Mouse (Mus musculus) embryonic facial prominence, embryonic 11.5 days (tissue): ENCODE measurements around the gene Sipa1l2. TPM values are rescaled to one million over a fixed set of nuclear protein-coding genes. Genes with fewer than 3 reads are reported as not detected.

Source experiments
- ATAC-seq: fragments of 200-750 bp; cut with Nextera tagmentation; replicated peaks from 2 replicates; pipeline ENCODE4 v1.8.0; 2017; ENCODE audit warnings: low read depth; ENCODE audit not compliant: insufficient number of reproducible peaks, low FRiP score, low TSS enrichment
- DNase-seq: peaks from one replicate; pipeline ENCODE4 v3.0.0-alpha.2; 2015; ENCODE audit warnings: low spot score
- H3K27ac ChIP-seq: fragments of 300-500 bp; sonication (generic); replicated peaks from 2 replicates; pipeline ENCODE4 v1.5.1; 2014; ENCODE audit warnings: mild to moderate bottlenecking, low read depth, low read length, control low read depth
- H3K27me3 ChIP-seq: fragments of 300-500 bp; sonication (generic); 2 replicates; pipeline ENCODE4 v1.6.1; 2014; ENCODE audit warnings: mild to moderate bottlenecking, low read length, moderate library complexity, mixed read lengths; ENCODE audit not compliant: control insufficient read depth, insufficient read depth
- H3K36me3 ChIP-seq: fragments of 300-500 bp; sonication (generic); replicated peaks from 2 replicates; pipeline ENCODE4 v1.6.1; 2014; ENCODE audit warnings: low read depth, mild to moderate bottlenecking, low read length, moderate library complexity, mixed read lengths; ENCODE audit not compliant: control insufficient read depth, insufficient read depth
- H3K4me1 ChIP-seq: fragments of 300-500 bp; sonication (generic); 2 replicates; pipeline ENCODE4 v1.6.1; 2014; ENCODE audit warnings: low read length, mixed read lengths; ENCODE audit not compliant: control insufficient read depth, insufficient read depth
- H3K4me2 ChIP-seq: fragments of 300-500 bp; sonication (generic); 2 replicates; pipeline ENCODE4 v1.6.1; 2014; ENCODE audit warnings: low read depth, mild to moderate bottlenecking, control low read depth, low read length, moderate library complexity
- H3K4me3 ChIP-seq: fragments of 300-500 bp; sonication (generic); 2 replicates; pipeline ENCODE4 v1.5.1; 2014; ENCODE audit warnings: low read depth, low read length, control low read depth
- H3K9ac ChIP-seq: fragments of 300-500 bp; sonication (generic); replicated peaks from 2 replicates; pipeline ENCODE4 v1.6.1; 2014; ENCODE audit warnings: mild to moderate bottlenecking, control low read depth, low read length
- H3K9me3 ChIP-seq: fragments of 300-500 bp; sonication (generic); replicated peaks from 2 replicates; pipeline ENCODE4 v1.6.1; 2016; ENCODE audit warnings: mild to moderate bottlenecking, low read length, inconsistent platforms, mixed read lengths; ENCODE audit not compliant: control insufficient read depth
- WGBS: fragments of 180-500 bp; shearing (Covaris S2); extraction: QIAGEN DNeasy Blood & Tissue Kit; methylation state at CpG from one replicate; pipeline ENCODE4 v1.1.7; 2014; 5-methylcytosine and 5-hydroxymethylcytosine counted together
- polyA plus RNA-seq: library from polyadenylated mRNA; unstranded; fragments of >200 nt; fragmentation: Nextera tagmentation; extraction: Ambion mirVana; gene quantifications from 2 replicates; pipeline ENCODE4 v1.2.1, GENCODE M21; 2014

Sipa1l2 gene
- polyA plus RNA-seq, 1 experiment from 2014 or later, result 9.4 TPM

GRCm38 (mm10) chr8:125559066-125559653, 10.4 kb downstream of the Sipa1l2 start:
- Histone ChIP-seq H3K4me2 (no peak overlapping the region), H3K4me1 (no peaks in the 10 kb centered on the region; the same call in 1 of the 2 replicates), H3K36me3 (no peaks in the 10 kb centered on the region), H3K4me3 (no peak overlapping the region), H3K27me3 (no peaks in the 10 kb centered on the region), H3K9me3 (no peaks in the 10 kb centered on the region), H3K9ac (no peak overlapping the region), H3K27ac (no peak overlapping the region; the same call in 1 of the 2 replicates)
- WGBS, result 59% methylated on average over 5 of the region's 5 CpGs
- ATAC-seq (no peak; the same call in 1 of the 2 replicates), DNase-seq (no peak)

DNA sequence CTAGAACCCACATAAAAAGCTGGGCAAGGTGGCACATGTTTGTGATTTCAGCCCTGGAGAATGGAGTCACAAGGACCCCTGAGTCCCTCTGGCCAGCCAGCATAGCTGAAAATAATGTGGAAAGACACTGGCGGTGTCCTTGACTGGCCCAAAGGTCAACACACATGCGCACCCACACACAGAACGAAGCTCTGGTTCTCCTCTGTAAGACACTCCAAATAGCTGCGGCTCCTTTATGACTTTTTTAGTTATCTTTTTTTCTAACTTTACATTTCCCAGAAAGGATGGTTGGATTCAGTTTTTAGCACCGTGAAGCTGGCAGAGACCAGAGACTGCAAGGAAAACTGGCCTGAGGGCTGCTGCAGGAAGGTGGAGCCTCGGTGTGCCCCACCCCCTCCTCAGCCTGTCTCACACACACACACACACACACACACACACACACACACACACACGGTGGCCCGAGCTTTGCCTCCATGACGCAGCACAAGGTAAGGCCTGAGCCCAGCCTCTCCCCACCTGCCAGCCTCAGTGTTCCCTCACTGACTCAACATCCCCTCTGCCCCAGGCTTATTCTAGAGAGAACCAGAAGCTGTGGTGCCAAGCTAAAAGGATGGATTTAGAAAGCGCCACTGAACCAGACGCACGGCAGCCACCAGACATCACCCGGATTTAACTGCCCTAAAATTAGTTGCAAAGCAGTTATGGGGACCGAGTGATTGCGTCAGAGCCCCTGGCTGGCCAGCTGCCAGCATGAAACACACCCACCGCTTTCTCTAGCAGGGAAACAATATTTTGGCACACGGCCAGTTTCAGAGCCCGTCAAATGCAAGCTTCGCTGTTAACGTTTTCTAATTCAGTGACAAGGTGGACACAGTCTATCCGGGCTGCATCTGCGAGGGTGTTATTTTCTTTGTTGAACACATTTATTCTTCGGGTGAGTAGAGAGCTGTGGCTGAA, 11.2 kb downstream of the Sipa1l2 start:
- Histone ChIP-seq H3K4me1 (no peaks in the 10 kb centered on the region; the same call in 1 of the 2 replicates), H3K4me2 (peak overlapping the region; percentile 14; the same call in 1 of the 2 replicates), H3K9ac (no peak overlapping the region), H3K27ac (no peak overlapping the region), H3K27me3 (no peaks in the 10 kb centered on the region), H3K36me3 (no peaks in the 10 kb centered on the region), H3K9me3 (no peaks in the 10 kb centered on the region), H3K4me3 (no peak overlapping the region)
- 42% methylated on average over 23 of the region's 23 CpGs for WGBS
- ATAC-seq (0 out of 2 replicates have a peak, but pooled peaks have one; percentile 46), DNase-seq (peak; percentile 85)

GRCm38 (mm10) chr8:125557391-125558108, 12.1 kb downstream of the Sipa1l2 start:
- Histone ChIP-seq H3K27ac (no peak overlapping the region; the same call in 1 of the 2 replicates), H3K36me3 (no peaks in the 10 kb centered on the region), H3K4me2 (no peak overlapping the region), H3K4me3 (no peak overlapping the region), H3K27me3 (no peaks in the 10 kb centered on the region; the same call in 1 of the 2 replicates), H3K9ac (no peak overlapping the region), H3K9me3 (no peaks in the 10 kb centered on the region), H3K4me1 (no peaks in the 10 kb centered on the region; the same call in 1 of the 2 replicates)
- ATAC-seq, result no peak
- DNase-seq, result no peak
- 69% methylated on average over 10 of the region's 10 CpGs for WGBS

GRCm38 (mm10) chr8:125556706-125557105, 12.9 kb downstream of the Sipa1l2 start:
- Histone ChIP-seq H3K9ac (no peak overlapping the region), H3K4me2 (no peak overlapping the region), H3K36me3 (no peaks in the 10 kb centered on the region), H3K27ac (no peak overlapping the region), H3K27me3 (no peaks in the 10 kb centered on the region; the same call in 1 of the 2 replicates), H3K9me3 (no peaks in the 10 kb centered on the region), H3K4me1 (no peaks in the 10 kb centered on the region; the same call in 1 of the 2 replicates), H3K4me3 (no peak overlapping the region)
- 94% methylated on average over 5 of the region's 5 CpGs for WGBS
- DNase-seq (no peak), ATAC-seq (no peak)

DNA sequence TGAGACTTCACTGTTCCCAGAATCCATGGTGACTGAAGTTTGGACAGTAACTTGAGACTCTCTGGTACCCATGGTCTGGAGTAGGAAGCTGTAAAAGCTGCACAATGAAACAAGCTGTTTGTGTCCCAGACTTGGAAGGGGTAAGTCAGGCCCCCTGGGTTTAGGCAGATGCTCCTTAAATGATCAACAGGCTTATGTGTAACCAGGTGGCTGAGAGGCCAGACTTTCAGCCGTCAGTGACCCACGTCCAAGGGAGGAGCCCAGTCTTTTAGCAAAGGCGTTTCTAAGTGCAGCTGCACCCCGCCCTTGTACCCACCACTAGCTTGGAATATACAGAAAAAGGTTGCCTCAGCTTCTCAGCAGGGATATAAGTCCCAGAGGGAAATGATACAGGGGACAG, 19.0 kb downstream of the Sipa1l2 start:
- Histone ChIP-seq H3K4me2 (no peak overlapping the region), H3K27ac (no peak overlapping the region), H3K4me3 (no peak overlapping the region), H3K27me3 (no peaks in the 10 kb centered on the region; the same call in 1 of the 2 replicates), H3K4me1 (no peaks in the 10 kb centered on the region), H3K36me3 (no peaks in the 10 kb centered on the region), H3K9me3 (no peaks in the 10 kb centered on the region), H3K9ac (no peak overlapping the region)
- 54% methylated on average over 4 of the region's 4 CpGs for WGBS
- DNase-seq, result no peak
- no peak for ATAC-seq

- WGBS, result 87% methylated on average over 3 of the region's 3 CpGs
- Histone ChIP-seq H3K36me3 (no peaks in the 10 kb centered on the region), H3K9me3 (no peaks in the 10 kb centered on the region), H3K4me1 (no peaks in the 10 kb centered on the region; the same call in 1 of the 2 replicates), H3K4me3 (no peak overlapping the region), H3K9ac (no peak overlapping the region), H3K27me3 (no peaks in the 10 kb centered on the region), H3K27ac (no peak overlapping the region), H3K4me2 (no peak overlapping the region)
- ATAC-seq, result no peak
- DNase-seq, result no peak
Measured at GRCm38 (mm10) chr8:125547296-125547695, 22.3 kb downstream of the Sipa1l2 start.

- no peaks in the 10 kb centered on the region for H3K36me3 ChIP-seq
- H3K4me2 ChIP-seq, result no peak overlapping the region
- H3K9ac ChIP-seq, result no peak overlapping the region
- no peaks in the 10 kb centered on the region; the same call in 1 of the 2 replicates for H3K4me1 ChIP-seq
- H3K9me3 ChIP-seq, result no peaks in the 10 kb centered on the region
- 89% methylated on average over 9 of the region's 9 CpGs for WGBS
- H3K27ac ChIP-seq, result no peak overlapping the region
- no peak for DNase-seq
- no peaks in the 10 kb centered on the region for H3K27me3 ChIP-seq
- ATAC-seq, result no peak
- H3K4me3 ChIP-seq, result no peak overlapping the region
Measured at GRCm38 (mm10) chr8:125545866-125546265, 23.7 kb downstream of the Sipa1l2 start.
